Mouse (Mus musculus) heart, postnatal 25 days (tissue): ENCODE data around the gene Dmgdh. TPM values are rescaled to one million over a fixed set of nuclear protein-coding genes. Genes with fewer than 3 reads are reported as not detected.

Source experiments
- DNase-seq: peaks from one replicate; pipeline ENCODE4 v3.0.0; 2022; ENCODE audit warnings: low spot score
- intact Hi-C: fragments of 180-260 bp; cut with DNase I; formaldehyde crosslinking; loops from one replicate; pipeline ENCODE4 v1.15.1; 2025
- microRNA-seq: library from miRNA; unstranded; fragments of <30 nt; microRNA quantifications from one replicate; pipeline ENCODE4 v1.2.0, GENCODE M21; 2022
- total RNA-seq, 2 experiments: library from RNA; stranded (reverse); gene quantifications; 2 replicates each; pipeline ENCODE4 v1.2.3; 2021

Dmgdh gene
- total RNA-seq, 2 experiments from 2014 or later, result not detected

- intact Hi-C loops, result no loop called here
Measured at GRCm38 (mm10) chr13:93764321-93764973, 90.2 kb downstream of the Dmgdh start.

GRCm38 (mm10) chr13:93771031-93771587 lies 96.9 kb downstream of the Dmgdh start:
- intact Hi-C loops, result no loop called here
- no peak for DNase-seq

More at GRCm38 (mm10) chr13:93764321-93764973, 90.2 kb downstream of the Dmgdh start:
- DNase-seq, result no peak

GRCm38 (mm10) chr13:93771588-93772278 lies 97.5 kb downstream of the Dmgdh start, which contains the start of gene Arsb:
Arsb (plus strand) TSS chr13:93771630.
- intact Hi-C loops, result no loop called here
- DNase-seq, result peak; percentile 73

GRCm38 (mm10) chr13:93772279-93772636 lies 98.0 kb downstream of the Dmgdh start:
- DNase-seq, result no peak
- intact Hi-C loops, result no loop called here

- intact Hi-C loops, result no loop called here
- no peak for DNase-seq
Measured at GRCm38 (mm10) chr13:93772861-93773260, 98.6 kb downstream of the Dmgdh start.

GRCm38 (mm10) chr13:93773704-93774315 lies 99.6 kb downstream of the Dmgdh start:
- intact Hi-C loops, result no loop called here

GRCm38 (mm10) chr13:93782823-93783222 lies 108.6 kb downstream of the Dmgdh start:
- intact Hi-C loops, result no loop called here
- no peak for DNase-seq

More at GRCm38 (mm10) chr13:93773704-93774315, 99.6 kb downstream of the Dmgdh start:
- no peak for DNase-seq

GRCm38 (mm10) chr13:93785329-93785728 lies 111.1 kb downstream of the Dmgdh start:
- DNase-seq, result no peak
- intact Hi-C loops, result no loop called here

- DNase-seq, result no peak
- intact Hi-C loops, result no loop called here
Measured at GRCm38 (mm10) chr13:93786051-93786450, 111.8 kb downstream of the Dmgdh start.

- intact Hi-C loops, result no loop called here
- DNase-seq, result no peak
Measured at GRCm38 (mm10) chr13:93787647-93788046, 113.4 kb downstream of the Dmgdh start.

- intact Hi-C loops, result loop anchor here (1.0 to 5.0 kb wide), 2 partner anchors 269 to 411 kb away; no protein-coding TSS in a partner anchor
- DNase-seq, result no peak
Measured at GRCm38 (mm10) chr13:93792945-93793642, 118.9 kb downstream of the Dmgdh start.

GRCm38 (mm10) chr13:93793643-93794182 lies 119.5 kb downstream of the Dmgdh start:
- intact Hi-C loops, result loop anchor here (1.0 to 5.0 kb wide), 2 partner anchors 269 to 411 kb away; no protein-coding TSS in a partner anchor
- no peak for DNase-seq

- no peak for DNase-seq
- intact Hi-C loops, result loop anchor here (5.0 kb wide), 1 partner anchor 350 kb away; no protein-coding TSS in a partner anchor
Measured at GRCm38 (mm10) chr13:93797011-93797600, 122.9 kb downstream of the Dmgdh start.

Small RNA genes lying within 50 kb of the gene (microRNA-seq; reads per million reads assigned to microRNA genes)
- not detected for gene Mir5624

Other genes starting within 250 kb of the Dmgdh start
- 10 to 100 TPM; 40.6 to 41.6 TPM for gene Jmy, start 174.6 kb upstream of the Dmgdh start, total RNA-seq
- not detected for gene Bhmt, start 36.5 kb upstream of the Dmgdh start, total RNA-seq
- not detected for gene Bhmt2, start 131 bp upstream of the Dmgdh start, total RNA-seq
- gene Arsb, start 97.2 kb downstream of the Dmgdh start, total RNA-seq, result 1 to 10 TPM; 4.9 to 5.4 TPM